Mouse (Mus musculus) kidney, embryonic 14.5 days (tissue): Measurements from ENCODE around the gene Lhb. TPM values are rescaled to one million over a fixed set of nuclear protein-coding genes. Genes with fewer than 3 reads are reported as not detected.

Experiments
- ATAC-seq: fragments of 200-750 bp; cut with Nextera tagmentation; 2 replicates; pipeline ENCODE4 v1.8.0; 2017; ENCODE audit warnings: moderate number of reproducible peaks, mild to moderate bottlenecking, moderate TSS enrichment, moderate library complexity; ENCODE audit not compliant: low FRiP score, low TSS enrichment
- H3K27ac ChIP-seq: fragments of 300-500 bp; sonication (generic); 2 replicates; pipeline ENCODE4 v1.5.1; 2014; ENCODE audit warnings: low read depth, mild to moderate bottlenecking, low read length, moderate library complexity, mixed read lengths
- H3K27me3 ChIP-seq: fragments of 300-500 bp; sonication (generic); 2 replicates; pipeline ENCODE4 v1.6.1; 2014; ENCODE audit warnings: mild to moderate bottlenecking, low read length; ENCODE audit not compliant: control insufficient read depth, insufficient read depth
- H3K36me3 ChIP-seq: fragments of 300-500 bp; sonication (generic); 2 replicates; pipeline ENCODE4 v1.6.1; 2014; ENCODE audit warnings: low read length, mixed read lengths; ENCODE audit not compliant: control insufficient read depth, insufficient read depth
- H3K4me1 ChIP-seq: fragments of 300-500 bp; sonication (generic); 2 replicates; pipeline ENCODE4 v1.6.1; 2014; ENCODE audit warnings: low read length, mixed read lengths; ENCODE audit not compliant: control insufficient read depth, insufficient read depth
- H3K4me2 ChIP-seq: fragments of 300-500 bp; sonication (generic); replicated peaks from 2 replicates; pipeline ENCODE4 v1.6.1; 2014; ENCODE audit warnings: low read depth, mild to moderate bottlenecking, low read length
- H3K4me3 ChIP-seq: fragments of 300-500 bp; sonication (generic); 2 replicates; pipeline ENCODE4 v1.5.1; 2014; ENCODE audit warnings: mild to moderate bottlenecking, low read length
- H3K9ac ChIP-seq: fragments of 300-500 bp; sonication (generic); 2 replicates; pipeline ENCODE4 v1.6.1; 2014; ENCODE audit warnings: low read depth, mild to moderate bottlenecking, low read length, moderate library complexity
- H3K9me3 ChIP-seq: fragments of 300-500 bp; sonication (generic); 2 replicates; pipeline ENCODE4 v1.6.1; 2016; ENCODE audit warnings: low read length; ENCODE audit not compliant: control insufficient read depth
- WGBS: fragments of 180-500 bp; shearing (Covaris S2); extraction: QIAGEN DNeasy Blood & Tissue Kit; methylation state at CpG from one replicate; pipeline ENCODE4 v1.1.7; 2014; 5-methylcytosine and 5-hydroxymethylcytosine counted together
- polyA plus RNA-seq: library from polyadenylated mRNA; unstranded; fragments of >200 nt; fragmentation: Nextera tagmentation; extraction: Ambion mirVana; gene quantifications from 2 replicates; pipeline ENCODE4 v1.2.1, GENCODE M21; 2014

The Lhb gene
- polyA plus RNA-seq, 1 experiment from 2014 or later: not detected

DNA sequence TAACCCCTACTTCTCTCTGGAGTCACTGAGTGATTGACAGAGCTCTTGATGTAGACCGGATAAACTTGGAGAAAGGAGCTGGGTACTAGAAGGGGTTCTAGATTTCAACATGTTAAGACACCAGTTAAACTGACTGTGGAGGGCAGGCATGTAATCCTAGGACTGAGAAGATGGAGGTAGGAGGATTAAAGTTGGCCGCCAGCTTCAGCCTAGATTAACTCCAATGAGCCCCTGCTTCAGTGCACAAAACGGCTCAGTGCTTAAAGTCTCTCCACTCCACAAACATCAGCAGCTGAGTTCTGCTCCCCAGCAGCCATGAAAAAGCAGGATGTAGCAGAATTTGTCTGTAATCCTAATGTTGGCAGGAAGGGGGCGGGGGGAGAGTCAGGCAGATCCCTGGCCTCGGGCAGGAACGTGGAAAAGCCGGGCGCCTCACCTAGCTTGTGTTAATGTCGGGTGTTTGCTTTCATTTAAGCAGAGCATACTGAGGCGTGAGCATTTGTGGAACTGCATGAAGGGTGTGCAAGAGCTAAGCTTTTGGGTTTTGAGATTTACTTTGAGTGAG, 19.0 kb upstream of the Lhb start:
- WGBS: 69% methylated on average over 10 of the region's 10 CpGs
- Histone ChIP-seq H3K4me2 (no peak overlapping the region), H3K4me3 (no peak overlapping the region), H3K9me3 (no peaks in the 10 kb centered on the region), H3K4me1 (peaks cover 6% of the 10 kb centered on the region; the same call in 1 of the 2 replicates), H3K27me3 (peaks cover 16% of the 10 kb centered on the region), H3K9ac (no peak overlapping the region), H3K27ac (no peak overlapping the region), H3K36me3 (no peaks in the 10 kb centered on the region)
- ATAC-seq: no peak

GRCm38 (mm10) chr7:45403532-45404261, 16.9 kb upstream of the Lhb start:
- no peak overlapping the region for H3K9ac ChIP-seq
- H3K4me1 ChIP-seq: peaks cover 8% of the 10 kb centered on the region; the same call in 1 of the 2 replicates
- no peak overlapping the region for H3K4me3 ChIP-seq
- no peak overlapping the region for H3K27ac ChIP-seq
- no peak for ATAC-seq
- no peak overlapping the region for H3K4me2 ChIP-seq
- H3K36me3 ChIP-seq: no peaks in the 10 kb centered on the region
- WGBS: 46% methylated on average over 6 of the region's 6 CpGs
- no peaks in the 10 kb centered on the region for H3K9me3 ChIP-seq
- H3K27me3 ChIP-seq: peaks cover 37% of the 10 kb centered on the region

GRCm38 (mm10) chr7:45405091-45406075, 15.2 kb upstream of the Lhb start, which contains the start of gene Kcna7:
Kcna7 (plus strand) TSS chr7:45405653.
- Histone ChIP-seq H3K36me3 (no peaks in the 10 kb centered on the region), H3K27me3 (peaks cover 53% of the 10 kb centered on the region), H3K4me2 (peak within 1 kb of the TSS; percentile 52), H3K9ac (peak within 1 kb of the TSS; percentile 34; the same call in 1 of the 2 replicates), H3K27ac (no peak within 1 kb of the TSS), H3K4me3 (peak within 1 kb of the TSS; percentile 40), H3K9me3 (no peaks in the 10 kb centered on the region), H3K4me1 (peaks cover 8% of the 10 kb centered on the region; the same call in 1 of the 2 replicates)
- ATAC-seq: no peak
- WGBS: 14% methylated on average over 28 of the region's 28 CpGs

GRCm38 (mm10) chr7:45406157-45407156, 14.2 kb upstream of the Lhb start:
- Histone ChIP-seq H3K4me2 (peak overlapping the region; percentile 52), H3K27ac (no peak overlapping the region), H3K27me3 (peaks cover 61% of the 10 kb centered on the region), H3K9ac (peak overlapping the region; percentile 34), H3K36me3 (no peaks in the 10 kb centered on the region), H3K9me3 (no peaks in the 10 kb centered on the region), H3K4me1 (peaks cover 8% of the 10 kb centered on the region; the same call in 1 of the 2 replicates), H3K4me3 (peak overlapping the region; percentile 40)
- 1% methylated on average over 113 of the region's 114 CpGs for WGBS
- no peak for ATAC-seq

- peaks cover 71% of the 10 kb centered on the region for H3K27me3 ChIP-seq
- 77% methylated on average over 10 of the region's 10 CpGs for WGBS
- ATAC-seq: no peak
- H3K4me1 ChIP-seq: peaks cover 8% of the 10 kb centered on the region; the same call in 1 of the 2 replicates
- H3K4me3 ChIP-seq: no peak overlapping the region
- no peak overlapping the region for H3K4me2 ChIP-seq
- H3K36me3 ChIP-seq: no peaks in the 10 kb centered on the region
- H3K9me3 ChIP-seq: no peaks in the 10 kb centered on the region
- no peak overlapping the region for H3K9ac ChIP-seq
- H3K27ac ChIP-seq: no peak overlapping the region
Observed at GRCm38 (mm10) chr7:45407836-45408235, 12.8 kb upstream of the Lhb start.

GRCm38 (mm10) chr7:45408351-45408750, 12.3 kb upstream of the Lhb start:
- H3K27me3 ChIP-seq: peaks cover 76% of the 10 kb centered on the region
- no peak overlapping the region for H3K9ac ChIP-seq
- peaks cover 11% of the 10 kb centered on the region; the same call in 1 of the 2 replicates for H3K4me1 ChIP-seq
- no peak for ATAC-seq
- H3K36me3 ChIP-seq: no peaks in the 10 kb centered on the region
- H3K4me2 ChIP-seq: no peak overlapping the region
- 70% methylated on average over 7 of the region's 7 CpGs for WGBS
- no peak overlapping the region for H3K27ac ChIP-seq
- H3K4me3 ChIP-seq: no peak overlapping the region
- no peaks in the 10 kb centered on the region for H3K9me3 ChIP-seq

GRCm38 (mm10) chr7:45408949-45409348, 11.7 kb upstream of the Lhb start:
- no peak overlapping the region for H3K27ac ChIP-seq
- ATAC-seq: no peak
- H3K9ac ChIP-seq: no peak overlapping the region
- no peak overlapping the region for H3K4me2 ChIP-seq
- peaks cover 11% of the 10 kb centered on the region; the same call in 1 of the 2 replicates for H3K4me1 ChIP-seq
- WGBS: 87% methylated on average over 17 of the region's 17 CpGs
- H3K27me3 ChIP-seq: peaks cover 80% of the 10 kb centered on the region
- no peak overlapping the region for H3K4me3 ChIP-seq
- no peaks in the 10 kb centered on the region for H3K36me3 ChIP-seq
- no peaks in the 10 kb centered on the region for H3K9me3 ChIP-seq
